Mouse (Mus musculus) erythroblast, embryonic 14.5 days (primary cell): Measurements from ENCODE around the gene Ift81.

Experiments
- GATA1 ChIP-seq: IDR thresholded peaks from 2 replicates; pipeline ENCODE4 v1.6.1; 2012; ENCODE audit warnings: low read length, inconsistent platforms, mixed read lengths
- TAL1 ChIP-seq: IDR thresholded peaks from 3 replicates; pipeline ENCODE4 v1.6.1; 2012; ENCODE audit warnings: low read length, inconsistent platforms, mixed read lengths

- TF ChIP-seq TAL1 (no peak), GATA1 (no peak)
Observed at GRCm38 (mm10) chr5:122645290-122645689, 31.0 kb upstream of the Ift81 start.
